Mouse (Mus musculus): ENCODE measurements at regions not wholly inside any gene's neighbourhood (a gene's known extent, or its start where the extent isn't known, plus 50 kb on each side); places are given as distances from the start of the nearest gene placed in this dataset.

DNA sequence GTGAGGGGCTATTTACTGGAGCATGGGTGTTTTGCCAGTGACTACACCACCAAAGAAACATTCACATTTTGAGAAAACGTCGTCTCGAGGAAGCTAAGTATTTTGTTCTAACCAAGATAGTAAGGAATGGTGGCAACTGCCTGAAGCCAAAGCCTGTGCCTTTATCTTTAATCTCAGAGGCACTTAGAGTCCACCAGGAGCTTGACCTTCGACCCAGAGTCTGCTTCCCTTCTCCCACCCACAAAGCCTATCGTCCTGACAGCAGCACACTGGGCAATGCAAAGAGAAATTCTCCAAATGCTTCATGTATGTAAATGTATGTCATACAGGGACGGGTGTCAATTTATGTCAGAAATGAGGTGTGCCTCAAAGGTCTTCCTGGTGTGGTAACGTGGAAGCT is 437.2 kb upstream of the Mgmt start:
- Histone ChIP-seq H3K27me3 (ENCODE audit: control insufficient read depth, insufficient read depth, low read length) (no peaks in the 10 kb centered on the region), H3K4me1 (ENCODE audit: control insufficient read depth, insufficient read depth, low read length) (0 out of 2 replicates have a peak, but pooled peaks cover 3% of the 10 kb centered on the region), H3K4me3 (ENCODE audit: low read depth, low read length) (no peak overlapping the region), H3K9ac (replicated peaks; ENCODE audit: low read depth, low read length) (no peak overlapping the region), H3K4me2 (replicated peaks; ENCODE audit: low read depth, low read length) (no peak overlapping the region), H3K36me3 (ENCODE audit: control insufficient read depth, insufficient read depth, low read length) (no peaks in the 10 kb centered on the region), H3K9me3 (ENCODE audit: control insufficient read depth, low read depth, low read length) (no peaks in the 10 kb centered on the region), H3K27ac (ENCODE audit: low read length) (no peak overlapping the region)
- no peak for ATAC-seq (ENCODE audit: insufficient number of reproducible peaks, insufficient read depth, low FRiP score, low read depth)
- WGBS: 48% methylated on average over 7 of the region's 7 CpGs

DNA sequence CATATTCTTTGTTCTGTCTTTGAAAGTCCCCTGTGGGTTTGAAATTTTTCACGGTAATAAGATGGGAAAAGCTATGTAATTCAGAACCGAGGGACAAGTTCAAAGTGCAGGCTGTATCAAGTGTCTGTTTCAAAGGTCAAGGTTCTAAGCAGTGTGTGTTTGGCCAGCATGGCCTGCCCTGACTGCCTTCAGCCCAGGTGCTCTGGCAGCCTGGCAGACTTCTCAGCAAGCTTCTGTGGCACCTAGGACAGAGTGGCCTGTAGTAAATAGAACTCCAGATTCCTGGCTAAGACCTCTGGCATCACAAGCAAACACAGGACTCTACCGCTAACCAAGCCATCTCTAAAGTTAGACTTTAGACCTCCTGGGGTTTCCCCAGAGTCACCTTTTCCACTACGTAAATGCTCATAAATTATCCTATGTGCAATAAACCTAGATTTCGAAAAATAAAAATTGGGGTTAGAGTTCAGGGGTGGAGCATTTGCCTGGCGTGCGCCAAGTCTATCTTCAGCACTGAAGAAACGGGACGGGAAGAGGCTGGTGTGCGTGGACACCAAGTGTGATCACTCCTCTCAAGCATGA is 436.5 kb upstream of the Mgmt start:
- H3K4me3 ChIP-seq (ENCODE audit: low read depth, low read length): no peak overlapping the region
- H3K9me3 ChIP-seq (ENCODE audit: control insufficient read depth, low read depth, low read length): no peaks in the 10 kb centered on the region
- 0 out of 2 replicates have a peak, but pooled peaks cover 3% of the 10 kb centered on the region for H3K4me1 ChIP-seq (ENCODE audit: control insufficient read depth, insufficient read depth, low read length)
- WGBS: 77% methylated on average over 10 of the region's 10 CpGs
- no peak overlapping the region for H3K27ac ChIP-seq (ENCODE audit: low read length)
- ATAC-seq (ENCODE audit: insufficient number of reproducible peaks, insufficient read depth, low FRiP score, low read depth): no peak
- no peak overlapping the region for H3K9ac ChIP-seq (replicated peaks; ENCODE audit: low read depth, low read length)
- H3K36me3 ChIP-seq (ENCODE audit: control insufficient read depth, insufficient read depth, low read length): no peaks in the 10 kb centered on the region
- H3K4me2 ChIP-seq (replicated peaks; ENCODE audit: low read depth, low read length): no peak overlapping the region
- no peaks in the 10 kb centered on the region for H3K27me3 ChIP-seq (ENCODE audit: control insufficient read depth, insufficient read depth, low read length)

DNA sequence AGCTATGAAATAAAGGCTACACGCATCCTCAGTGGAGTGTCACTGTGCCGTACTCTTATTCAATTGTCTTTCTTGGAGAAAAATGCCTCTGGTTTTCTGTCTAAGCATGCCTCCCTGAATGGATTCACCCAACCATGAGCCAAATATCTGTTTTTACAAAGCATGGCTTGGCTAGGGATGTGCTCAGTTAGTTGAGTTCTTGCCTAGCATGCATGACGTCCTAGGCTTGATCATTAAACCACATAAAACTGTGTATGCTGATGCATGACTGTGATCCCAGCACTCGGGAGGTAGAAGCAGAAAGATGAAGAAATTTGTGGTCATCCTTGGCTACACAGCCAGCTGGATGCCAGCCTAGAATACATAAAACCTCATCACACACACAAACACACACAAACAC is 417.3 kb upstream of the Mgmt start:
- no peaks in the 10 kb centered on the region for H3K36me3 ChIP-seq (ENCODE audit: control insufficient read depth, insufficient read depth, low read length)
- H3K9me3 ChIP-seq (ENCODE audit: control insufficient read depth, low read depth, low read length): no peaks in the 10 kb centered on the region
- 90% methylated on average over 4 of the region's 4 CpGs for WGBS
- H3K4me1 ChIP-seq (ENCODE audit: control insufficient read depth, insufficient read depth, low read length): 0 out of 2 replicates have a peak, but pooled peaks cover 2% of the 10 kb centered on the region
- H3K27ac ChIP-seq (ENCODE audit: low read length): no peak overlapping the region
- ATAC-seq (ENCODE audit: insufficient number of reproducible peaks, insufficient read depth, low FRiP score, low read depth): no peak
- no peak overlapping the region for H3K4me2 ChIP-seq (replicated peaks; ENCODE audit: low read depth, low read length)
- H3K27me3 ChIP-seq (ENCODE audit: control insufficient read depth, insufficient read depth, low read length): no peaks in the 10 kb centered on the region
- no peak overlapping the region for H3K9ac ChIP-seq (replicated peaks; ENCODE audit: low read depth, low read length)
- H3K4me3 ChIP-seq (ENCODE audit: low read depth, low read length): no peak overlapping the region

GRCm38 (mm10) chr7:136480641-136481202 is 413.7 kb upstream of the Mgmt start:
- 42% methylated on average over 13 of the region's 13 CpGs for WGBS
- Histone ChIP-seq H3K27ac (ENCODE audit: low read length) (no peak overlapping the region), H3K9me3 (ENCODE audit: control insufficient read depth, low read depth, low read length) (no peaks in the 10 kb centered on the region), H3K9ac (replicated peaks; ENCODE audit: low read depth, low read length) (no peak overlapping the region), H3K4me2 (replicated peaks; ENCODE audit: low read depth, low read length) (no peak overlapping the region), H3K27me3 (ENCODE audit: control insufficient read depth, insufficient read depth, low read length) (0 out of 2 replicates have a peak, but pooled peaks cover 3% of the 10 kb centered on the region), H3K4me3 (ENCODE audit: low read depth, low read length) (no peak overlapping the region), H3K36me3 (ENCODE audit: control insufficient read depth, insufficient read depth, low read length) (no peaks in the 10 kb centered on the region), H3K4me1 (ENCODE audit: control insufficient read depth, insufficient read depth, low read length) (0 out of 2 replicates have a peak, but pooled peaks cover 2% of the 10 kb centered on the region)
- no peak for ATAC-seq (ENCODE audit: insufficient number of reproducible peaks, insufficient read depth, low FRiP score, low read depth)

DNA sequence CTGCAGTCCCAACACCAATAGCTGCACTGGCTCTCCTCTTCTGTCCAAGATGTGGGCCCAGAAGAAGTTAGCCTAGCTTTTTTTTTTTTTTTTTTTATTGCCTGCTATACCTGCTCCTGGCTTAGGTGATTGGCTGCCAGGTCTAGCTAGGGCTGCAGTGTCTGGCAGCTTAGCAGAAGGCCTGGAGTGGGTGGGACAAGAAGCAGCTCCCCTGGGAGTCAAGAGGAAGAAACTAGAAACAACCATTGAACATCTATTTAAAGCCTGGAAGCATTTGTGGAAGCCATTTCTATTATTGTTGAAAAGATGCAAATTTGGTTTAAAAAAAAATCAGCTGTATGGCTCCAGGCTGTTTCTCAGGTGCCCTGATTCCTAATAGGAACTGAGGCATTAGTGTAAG is 411.2 kb upstream of the Mgmt start:
- Histone ChIP-seq H3K27me3 (ENCODE audit: control insufficient read depth, insufficient read depth, low read length) (0 out of 2 replicates have a peak, but pooled peaks cover 6% of the 10 kb centered on the region), H3K36me3 (ENCODE audit: control insufficient read depth, insufficient read depth, low read length) (no peaks in the 10 kb centered on the region), H3K9me3 (ENCODE audit: control insufficient read depth, low read depth, low read length) (no peaks in the 10 kb centered on the region), H3K4me2 (replicated peaks; ENCODE audit: low read depth, low read length) (no peak overlapping the region), H3K27ac (ENCODE audit: low read length) (no peak overlapping the region), H3K4me3 (ENCODE audit: low read depth, low read length) (no peak overlapping the region), H3K4me1 (ENCODE audit: control insufficient read depth, insufficient read depth, low read length) (0 out of 2 replicates have a peak, but pooled peaks cover 2% of the 10 kb centered on the region), H3K9ac (replicated peaks; ENCODE audit: low read depth, low read length) (no peak overlapping the region)
- no peak for ATAC-seq (ENCODE audit: insufficient number of reproducible peaks, insufficient read depth, low FRiP score, low read depth)

DNA sequence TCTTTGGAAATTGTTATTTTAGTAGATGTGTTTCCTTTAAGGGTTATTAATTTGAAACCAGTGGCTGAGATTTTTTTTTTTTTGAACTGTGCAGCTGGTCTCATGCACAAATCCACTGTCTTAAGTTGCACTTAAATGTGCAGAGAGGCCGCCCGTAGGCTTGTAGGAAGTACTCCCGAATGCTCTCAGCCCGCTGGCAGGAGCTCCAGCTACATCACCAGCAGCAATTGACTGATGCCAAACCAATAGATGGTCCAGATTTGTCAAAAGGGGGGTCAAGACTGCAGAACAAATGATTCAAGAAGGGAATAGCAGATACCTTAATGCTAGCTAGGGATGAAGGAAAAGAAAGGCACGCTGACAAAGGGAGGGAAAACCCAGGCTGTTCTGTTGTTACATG is 406.9 kb upstream of the Mgmt start:
- H3K9me3 ChIP-seq (ENCODE audit: control insufficient read depth, low read depth, low read length): no peaks in the 10 kb centered on the region
- H3K27me3 ChIP-seq (ENCODE audit: control insufficient read depth, insufficient read depth, low read length): 0 out of 2 replicates have a peak, but pooled peaks cover 6% of the 10 kb centered on the region
- 59% methylated on average over 5 of the region's 5 CpGs for WGBS
- no peaks in the 10 kb centered on the region for H3K4me1 ChIP-seq (ENCODE audit: control insufficient read depth, insufficient read depth, low read length)
- ATAC-seq (ENCODE audit: insufficient number of reproducible peaks, insufficient read depth, low FRiP score, low read depth): no peak
- no peak overlapping the region for H3K9ac ChIP-seq (replicated peaks; ENCODE audit: low read depth, low read length)
- no peak overlapping the region for H3K4me3 ChIP-seq (ENCODE audit: low read depth, low read length)
- H3K27ac ChIP-seq (ENCODE audit: low read length): no peak overlapping the region
- no peak overlapping the region for H3K4me2 ChIP-seq (replicated peaks; ENCODE audit: low read depth, low read length)
- no peaks in the 10 kb centered on the region for H3K36me3 ChIP-seq (ENCODE audit: control insufficient read depth, insufficient read depth, low read length)

GRCm38 (mm10) chr7:136494862-136495261 is 399.6 kb upstream of the Mgmt start:
- no peak overlapping the region for H3K27ac ChIP-seq (ENCODE audit: low read length)
- no peak overlapping the region for H3K4me3 ChIP-seq (ENCODE audit: low read depth, low read length)
- no peaks in the 10 kb centered on the region for H3K36me3 ChIP-seq (ENCODE audit: control insufficient read depth, insufficient read depth, low read length)
- WGBS: 38% methylated on average over 3 of the region's 3 CpGs
- H3K4me1 ChIP-seq (ENCODE audit: control insufficient read depth, insufficient read depth, low read length): no peaks in the 10 kb centered on the region
- H3K4me2 ChIP-seq (replicated peaks; ENCODE audit: low read depth, low read length): no peak overlapping the region
- 0 out of 2 replicates have a peak, but pooled peaks cover 4% of the 10 kb centered on the region for H3K27me3 ChIP-seq (ENCODE audit: control insufficient read depth, insufficient read depth, low read length)
- ATAC-seq (ENCODE audit: insufficient number of reproducible peaks, insufficient read depth, low FRiP score, low read depth): no peak
- H3K9me3 ChIP-seq (ENCODE audit: control insufficient read depth, low read depth, low read length): no peaks in the 10 kb centered on the region
- H3K9ac ChIP-seq (replicated peaks; ENCODE audit: low read depth, low read length): no peak overlapping the region

DNA sequence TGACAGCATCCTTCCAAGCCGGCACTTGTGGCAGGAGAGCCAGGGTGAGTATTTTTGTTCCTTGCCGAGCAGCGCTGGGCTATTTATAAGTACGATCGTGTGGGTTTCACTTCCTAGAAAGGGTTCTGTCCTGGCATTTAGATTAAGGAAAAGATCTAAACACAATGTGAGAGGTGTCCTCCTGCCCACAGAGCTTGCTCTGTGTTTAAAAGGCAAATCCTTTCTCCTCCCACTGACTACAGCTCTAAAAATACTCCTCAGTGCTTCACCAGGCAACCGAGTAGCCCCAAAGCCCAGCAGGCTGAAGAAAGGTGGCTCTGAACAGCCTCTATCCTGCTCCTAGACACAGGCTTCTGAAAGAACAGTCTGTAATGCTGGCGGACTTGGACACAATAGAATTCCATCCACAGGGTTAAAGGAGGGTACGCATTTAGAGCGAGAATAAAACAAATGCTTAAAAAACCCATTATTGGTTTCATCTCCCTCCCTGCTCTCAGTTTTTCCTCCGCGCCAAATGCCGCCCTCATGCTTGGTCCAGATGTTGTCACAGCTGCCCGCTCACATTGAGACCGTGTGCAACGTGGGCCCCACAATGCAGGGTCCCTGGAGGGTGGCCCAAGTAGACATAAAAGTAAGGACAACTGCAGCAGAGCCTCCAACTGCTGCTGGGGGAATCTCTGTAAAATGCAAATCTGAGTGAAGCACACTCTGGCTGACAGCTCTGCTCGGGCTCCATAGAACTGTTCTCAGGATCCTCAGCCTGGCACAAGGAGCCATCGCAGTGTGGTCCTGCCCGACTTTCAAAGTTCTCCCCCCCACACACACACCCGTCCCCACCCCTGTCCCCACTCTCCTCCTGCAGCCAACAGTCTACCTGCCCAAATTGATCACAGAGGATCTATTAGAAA is 397.8 kb upstream of the Mgmt start:
- H3K27ac ChIP-seq (ENCODE audit: low read length): no peak overlapping the region
- WGBS: 55% methylated on average over 19 of the region's 19 CpGs
- H3K4me3 ChIP-seq (ENCODE audit: low read depth, low read length): no peak overlapping the region
- H3K4me2 ChIP-seq (replicated peaks; ENCODE audit: low read depth, low read length): no peak overlapping the region
- no peaks in the 10 kb centered on the region for H3K4me1 ChIP-seq (ENCODE audit: control insufficient read depth, insufficient read depth, low read length)
- ATAC-seq (ENCODE audit: insufficient number of reproducible peaks, insufficient read depth, low FRiP score, low read depth): no peak
- no peak overlapping the region for H3K9ac ChIP-seq (replicated peaks; ENCODE audit: low read depth, low read length)
- H3K36me3 ChIP-seq (ENCODE audit: control insufficient read depth, insufficient read depth, low read length): no peaks in the 10 kb centered on the region
- H3K9me3 ChIP-seq (ENCODE audit: control insufficient read depth, low read depth, low read length): no peaks in the 10 kb centered on the region
- H3K27me3 ChIP-seq (ENCODE audit: control insufficient read depth, insufficient read depth, low read length): 0 out of 2 replicates have a peak, but pooled peaks cover 4% of the 10 kb centered on the region
